Mouse (Mus musculus) mouse embryonic stem cell (cell line): Measurements from ENCODE around the gene Zfp663.

Source experiments
- in situ Hi-C, 2 experiments: fragments of 300-500 bp; cut with MboI; formaldehyde crosslinking; loops; 1 replicate in 1 of 2; 3 replicates in 1 of 2; pipeline ENCODE4 v1.14.3; 2019 to 2020; ENCODE audit warnings: low sequenced_read_pairs in 2 of 2, low pct_unique_long_range_greater_than_20kb in 1 of 2, mixed read lengths in 1 of 2; ENCODE audit not compliant: unreplicated experiment in 1 of 2

The Zfp663 gene

DNA sequence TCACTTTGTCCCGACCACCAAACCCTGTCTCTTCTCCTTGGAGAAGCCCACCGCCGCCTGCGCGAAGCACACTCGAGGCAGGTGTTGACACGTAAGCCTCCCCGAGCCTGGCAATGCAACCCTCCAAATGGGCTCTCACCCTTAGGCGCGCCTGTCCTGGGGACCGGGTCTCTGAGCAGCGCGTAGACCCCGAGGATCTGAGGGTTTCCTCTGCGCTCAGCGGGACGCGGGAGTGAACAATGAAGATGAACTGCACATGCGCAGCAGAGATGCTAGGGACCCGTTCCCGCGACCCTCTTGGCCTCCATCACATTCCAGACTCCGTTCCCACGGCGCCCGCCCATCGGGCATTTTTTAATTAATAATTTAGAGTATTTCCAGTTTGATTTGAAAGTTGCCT lies at the start of gene Zfp663:
Gene Zfp663 (minus strand): TSS at position 234 of the 400 bp plus-strand sequence.
- in situ Hi-C loops, result no loop called here

DNA sequence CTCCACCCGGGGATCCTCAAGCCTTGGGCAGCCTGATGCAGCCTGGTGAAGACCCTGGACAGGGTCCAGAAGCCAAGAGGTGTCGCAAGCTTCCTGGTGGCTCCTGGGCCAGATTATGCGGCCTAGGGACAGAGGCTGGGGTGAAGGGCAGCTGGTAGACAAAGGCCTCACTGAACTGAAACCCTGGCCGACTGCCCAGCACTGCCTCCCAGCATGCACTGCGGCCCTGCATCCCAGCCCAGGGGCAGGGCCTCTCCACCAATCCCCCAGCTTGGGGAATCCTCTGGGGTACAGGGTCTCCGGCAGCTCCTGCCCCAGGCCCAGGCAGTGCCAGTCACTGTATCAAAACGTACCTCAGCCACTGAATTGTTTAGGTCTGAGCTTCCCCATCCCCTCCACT lies 48.8 kb upstream of the Zfp663 start:
- in situ Hi-C loops, result no loop called here

DNA sequence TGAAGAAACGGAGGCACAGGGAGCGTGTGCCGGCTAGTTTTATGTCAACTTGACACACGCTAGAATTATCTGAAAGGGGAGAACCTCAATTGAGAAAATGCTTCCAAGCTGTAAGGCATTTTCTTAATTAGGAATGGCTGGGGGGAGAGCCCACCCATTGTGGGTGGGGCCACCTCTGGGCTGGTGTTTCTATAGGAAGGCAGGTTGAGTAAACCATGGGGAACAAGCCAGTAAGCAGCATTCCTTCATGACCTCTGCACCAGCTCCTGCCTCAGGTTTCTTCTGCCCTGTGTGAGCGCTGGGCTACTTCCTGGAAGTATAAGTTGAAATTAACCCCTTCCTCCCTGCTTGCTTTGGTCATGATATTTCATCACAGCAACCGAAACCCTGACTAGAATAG lies 47.3 kb upstream of the Zfp663 start:
- in situ Hi-C loops, result no loop called here

DNA sequence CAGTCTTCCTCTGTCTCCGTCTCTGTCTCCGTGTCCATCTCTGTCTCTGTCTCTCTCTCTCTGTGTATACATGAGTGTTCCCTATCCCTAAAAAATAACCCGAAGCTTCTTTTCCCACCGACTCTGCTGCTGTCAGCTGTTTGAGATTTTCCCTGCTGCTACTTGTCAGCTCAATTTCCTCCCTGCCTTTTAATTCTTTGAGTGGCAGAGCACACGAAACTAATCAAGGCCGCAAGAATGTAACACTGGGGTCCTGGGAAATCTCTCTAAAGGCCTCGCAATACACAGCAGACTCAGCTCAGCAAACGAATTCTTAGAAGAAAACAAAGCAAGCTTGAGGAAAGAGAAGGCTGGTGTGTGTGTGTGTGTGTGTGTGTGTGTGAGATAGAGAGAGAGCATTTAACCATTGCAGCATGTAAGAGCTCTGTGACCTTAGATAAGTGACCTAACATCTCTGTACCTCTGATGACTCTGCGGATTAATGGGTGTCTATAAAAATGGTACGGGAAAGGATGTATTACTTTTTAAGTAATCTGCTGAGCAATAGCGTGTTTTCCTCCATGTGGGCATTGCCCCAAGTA lies 46.7 kb upstream of the Zfp663 start:
- in situ Hi-C loops, result no loop called here

DNA sequence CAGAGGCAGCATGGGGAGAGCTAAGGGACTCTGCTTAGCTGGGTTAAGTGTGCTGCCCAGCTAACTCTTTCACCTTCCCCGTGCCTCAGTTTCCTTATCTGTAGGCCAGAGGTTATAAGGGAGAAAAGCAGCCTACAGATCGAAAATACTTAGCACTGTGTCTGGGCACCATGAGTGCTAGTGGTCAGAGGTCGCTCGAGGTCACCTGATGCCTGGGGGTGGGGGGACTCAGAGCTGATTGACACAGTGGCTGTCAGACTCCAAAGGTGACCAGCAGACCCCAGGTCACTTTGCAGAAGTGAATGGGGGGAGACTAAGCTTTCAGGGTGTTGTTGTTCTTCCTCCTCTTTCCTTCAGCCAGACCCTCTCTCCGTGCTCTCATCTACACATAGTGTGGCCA lies 45.8 kb upstream of the Zfp663 start:
- in situ Hi-C loops, result no loop called here

DNA sequence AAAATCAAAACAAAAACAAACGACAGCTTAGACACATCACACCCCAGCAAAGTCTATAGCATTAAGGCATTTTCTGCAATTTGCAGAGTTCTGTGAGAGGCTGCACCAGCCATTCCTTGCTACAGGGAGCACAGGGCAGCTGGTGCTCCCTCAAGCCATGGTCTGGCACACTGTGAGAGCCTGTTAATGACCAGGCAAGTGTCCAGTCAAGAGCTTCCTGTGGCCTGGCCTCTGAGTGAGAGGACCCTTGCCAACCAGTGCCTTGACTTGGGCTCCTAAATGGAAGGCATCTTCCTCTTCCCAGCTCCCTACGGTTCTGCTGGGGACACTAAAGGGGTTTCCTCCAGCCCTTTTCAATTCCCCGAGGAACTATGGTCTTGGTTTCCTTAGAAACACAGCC lies 45.4 kb upstream of the Zfp663 start:
- in situ Hi-C loops, result no loop called here

DNA sequence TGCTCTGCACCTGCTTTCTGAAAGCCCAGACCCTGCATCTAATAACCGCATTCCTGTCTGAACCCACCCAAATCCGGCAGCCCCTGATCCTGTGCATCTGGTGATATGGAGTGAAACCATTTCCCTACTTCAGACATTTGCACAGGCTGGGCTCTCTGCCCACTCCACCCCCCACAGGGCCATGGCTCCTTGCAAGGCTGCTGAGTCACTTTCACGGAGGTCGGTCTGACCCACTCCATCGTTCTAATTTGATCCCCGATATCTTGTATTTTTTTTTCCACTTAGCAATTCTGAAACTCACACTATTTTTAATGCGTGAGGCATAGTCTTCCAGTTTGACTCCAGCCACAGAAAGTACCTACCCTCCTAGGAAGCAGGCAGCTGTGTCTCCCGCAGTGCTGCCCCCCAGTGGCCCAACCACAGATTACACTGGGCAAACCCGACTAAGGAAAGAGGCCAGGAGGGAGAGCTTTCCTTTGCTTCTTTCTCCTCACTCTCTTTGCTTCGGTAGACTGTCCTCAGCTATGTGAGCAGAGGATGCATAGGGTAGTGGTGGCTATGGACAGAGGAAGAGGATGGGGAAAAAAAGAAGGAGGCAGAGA lies 39.3 kb upstream of the Zfp663 start:
- in situ Hi-C loops, result no loop called here

DNA sequence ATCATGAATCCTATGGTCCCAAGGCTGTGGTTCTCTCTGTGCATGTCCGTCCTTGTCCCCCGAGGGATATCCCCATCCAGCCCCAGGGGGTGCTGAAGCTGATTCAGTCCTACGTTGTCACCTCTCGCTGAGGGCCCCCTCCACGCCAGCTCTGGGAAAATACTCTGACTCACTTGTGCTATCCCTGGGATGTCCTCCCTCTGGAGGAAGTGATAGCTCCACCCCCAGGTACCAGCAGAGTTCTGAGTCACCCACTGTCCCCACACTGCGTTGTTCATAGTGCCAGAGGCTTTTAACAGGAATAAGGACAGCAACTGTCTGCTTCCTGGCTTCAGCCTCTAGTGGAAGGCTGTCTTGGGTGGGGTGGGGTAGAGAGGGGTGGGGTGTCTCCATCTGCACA lies 36.8 kb upstream of the Zfp663 start:
- in situ Hi-C loops, result no loop called here

DNA sequence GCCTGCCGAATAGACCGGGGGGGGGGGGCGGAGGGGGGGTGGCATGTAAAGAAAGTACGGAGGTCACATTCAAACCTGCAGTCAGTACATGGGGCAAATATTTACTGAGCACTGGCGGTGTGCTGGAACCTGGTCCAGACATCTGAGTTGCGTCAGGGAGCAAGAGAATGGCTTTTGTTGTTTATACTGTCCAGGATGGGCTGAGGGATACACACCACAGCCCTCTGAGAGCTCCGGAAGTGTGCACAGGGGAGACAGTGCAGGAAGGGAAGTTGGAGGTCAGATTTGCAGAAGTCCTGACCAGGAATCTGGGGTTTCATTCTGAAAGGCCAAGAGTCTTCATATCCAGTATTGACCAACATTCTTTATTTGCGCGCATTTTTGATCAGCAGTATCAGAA lies 36.4 kb upstream of the Zfp663 start:
- in situ Hi-C loops, result no loop called here

DNA sequence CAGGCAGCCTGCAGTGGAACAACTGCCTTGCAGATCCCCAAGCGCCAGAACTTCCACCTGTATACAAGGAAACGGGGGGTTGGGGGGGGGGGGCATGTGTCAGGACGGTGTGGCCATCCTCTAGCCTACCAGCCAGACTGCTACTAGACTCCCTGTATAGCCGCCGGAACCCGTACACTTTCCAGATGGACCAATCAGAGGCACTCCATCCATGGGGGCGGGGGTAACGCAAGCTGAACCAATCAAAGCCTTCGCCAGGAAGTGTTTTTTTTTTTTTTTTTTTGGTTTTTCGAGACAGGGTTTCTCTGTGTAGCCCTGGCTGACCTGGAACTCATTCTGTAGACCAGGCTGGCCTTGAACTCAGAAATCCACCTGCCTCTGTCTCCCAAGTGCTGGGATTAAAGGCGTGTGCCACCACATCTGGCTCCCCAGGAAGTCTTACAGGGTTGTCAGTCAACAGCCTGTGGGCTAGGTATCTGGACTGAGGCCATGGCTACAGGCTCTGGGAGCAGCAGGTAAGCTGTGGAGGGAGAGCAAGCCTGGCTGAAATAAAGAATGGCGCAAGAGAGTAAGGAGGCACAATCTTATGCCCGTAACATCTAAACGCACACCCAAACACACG lies 29.7 kb upstream of the Zfp663 start:
- in situ Hi-C loops, result no loop called here

DNA sequence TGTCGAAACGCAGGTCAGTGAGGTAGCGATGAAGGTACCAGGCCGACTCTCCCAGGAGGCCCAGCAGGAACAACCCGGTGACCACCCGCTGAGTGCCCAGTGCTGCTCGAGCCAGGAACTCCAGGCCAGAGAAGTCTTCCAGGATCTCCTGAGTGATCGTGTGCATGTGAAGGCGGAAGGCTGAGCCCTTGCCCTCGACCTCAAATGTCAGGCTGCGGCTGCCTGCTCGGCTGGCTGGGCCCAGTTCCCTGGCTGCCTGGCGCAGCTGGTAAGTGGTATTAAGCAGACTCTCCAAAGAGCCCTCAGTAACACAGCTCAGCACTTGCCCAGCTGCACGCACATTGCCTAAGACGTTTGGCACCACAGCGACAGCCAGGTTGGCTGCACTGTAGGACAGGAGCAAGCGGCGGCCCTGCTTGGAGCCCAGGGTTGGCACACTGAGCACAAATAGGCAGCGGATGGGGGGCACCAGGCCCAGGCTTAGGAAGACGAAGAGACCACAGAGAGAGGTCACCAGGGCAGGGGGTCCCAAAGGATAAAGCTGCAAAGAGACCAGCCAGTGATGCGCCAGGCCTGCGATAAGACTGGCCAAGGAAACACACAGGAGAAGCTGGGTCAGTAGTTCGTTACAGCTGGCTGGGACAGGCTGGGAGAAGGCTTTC lies 29.1 kb upstream of the Zfp663 start:
- in situ Hi-C loops, result no loop called here

DNA sequence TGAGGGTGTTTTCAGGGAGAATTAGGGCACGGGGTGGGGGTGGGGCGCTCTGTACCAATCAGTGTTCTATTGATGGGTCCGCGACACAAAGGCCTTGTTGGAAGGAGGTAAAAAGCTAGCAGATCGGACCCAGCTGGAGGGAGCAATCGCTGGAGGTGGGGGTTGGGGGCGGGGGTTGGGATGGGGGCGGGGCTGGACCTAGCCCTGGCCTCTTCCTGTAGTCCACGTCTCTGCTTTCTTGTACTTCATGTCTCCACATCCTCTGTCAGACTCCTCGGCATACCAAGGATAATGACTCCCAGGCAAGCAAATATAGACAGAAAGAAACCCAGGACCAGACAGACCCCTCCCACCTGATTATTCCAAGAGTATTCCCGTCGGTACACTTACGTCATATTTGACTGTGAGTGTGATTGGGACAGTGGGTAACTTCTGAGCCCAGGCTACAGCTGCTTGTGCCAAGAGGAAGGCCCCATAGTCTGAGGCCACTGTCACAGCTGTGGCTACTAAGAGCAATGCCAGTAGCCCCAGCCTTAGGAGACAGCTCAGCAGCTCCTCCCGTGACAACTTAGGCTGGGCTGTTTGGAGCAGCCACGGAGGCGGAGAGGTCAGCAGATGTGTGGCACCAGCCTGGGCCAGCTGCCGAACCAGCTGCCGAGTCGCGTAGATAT lies 28.4 kb upstream of the Zfp663 start:
- in situ Hi-C loops, result no loop called here

DNA sequence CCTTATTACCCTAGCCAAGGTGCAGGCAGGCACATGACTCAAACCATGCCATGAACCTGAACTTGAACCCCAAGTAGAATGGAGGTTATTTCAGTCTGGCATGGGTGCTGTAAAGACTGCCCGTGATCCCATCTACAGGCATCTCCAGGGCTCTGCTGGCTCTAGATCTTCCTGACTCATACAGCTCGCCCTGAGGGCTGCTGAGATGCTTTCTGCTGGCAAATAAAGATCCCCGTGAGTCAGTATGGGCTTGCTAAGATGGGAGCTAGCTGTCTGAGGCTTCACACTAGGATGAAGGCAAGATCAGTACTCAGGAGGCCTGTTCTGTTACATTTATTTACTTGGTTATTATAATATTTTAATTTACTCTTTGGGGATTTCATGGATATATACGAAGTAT lies 23.6 kb upstream of the Zfp663 start:
- in situ Hi-C loops, result no loop called here

DNA sequence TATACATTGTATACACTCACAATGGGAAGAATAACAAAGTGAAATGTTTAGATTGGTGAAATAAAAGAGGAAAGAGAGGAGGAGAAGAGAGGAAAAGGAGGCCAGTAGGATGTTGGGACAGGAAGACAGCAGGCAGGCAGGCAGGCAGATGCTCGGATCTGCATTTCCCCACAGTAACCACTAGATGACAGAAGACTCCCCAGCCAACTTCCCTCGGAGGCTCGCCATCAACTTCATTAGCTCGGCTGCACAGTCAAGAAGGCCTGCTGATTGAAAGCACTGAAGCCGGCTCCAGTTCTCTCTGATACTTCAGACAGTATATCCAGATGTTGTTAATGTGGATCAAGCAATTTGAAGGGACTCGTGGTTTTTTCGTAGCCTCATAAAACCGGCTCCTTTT lies 23.0 kb upstream of the Zfp663 start:
- in situ Hi-C loops, result no loop called here

DNA sequence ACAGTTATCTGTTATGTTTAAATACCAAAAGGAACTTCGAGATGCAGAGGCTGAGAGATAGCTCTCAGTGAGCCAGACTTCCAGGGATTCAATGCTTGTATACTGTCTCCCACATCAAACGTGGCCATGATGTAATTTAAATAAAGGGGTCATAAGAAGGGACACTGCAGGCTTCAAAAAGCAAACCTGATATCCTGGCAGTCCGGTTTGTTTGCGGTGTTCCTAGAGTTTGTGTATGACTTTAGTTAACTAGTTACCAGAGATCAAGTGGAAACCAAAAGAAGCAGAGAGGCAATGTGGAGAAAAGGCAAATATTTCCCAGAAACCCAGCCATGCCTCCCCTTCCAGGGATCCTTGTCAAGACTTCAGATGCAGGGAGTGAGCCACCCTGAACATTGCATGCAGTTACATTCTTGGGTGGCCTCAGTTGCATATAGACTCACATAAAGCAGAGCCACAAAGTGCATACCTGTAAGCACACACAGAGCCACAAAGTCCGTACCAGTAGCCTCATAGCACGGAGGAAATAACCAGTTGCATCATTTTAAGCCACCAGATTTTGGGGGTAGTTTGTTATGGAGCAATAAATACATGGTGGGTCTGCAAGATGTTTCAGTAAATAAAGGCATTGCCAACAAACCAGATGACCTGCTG lies 20.9 kb upstream of the Zfp663 start:
- in situ Hi-C loops, result no loop called here

DNA sequence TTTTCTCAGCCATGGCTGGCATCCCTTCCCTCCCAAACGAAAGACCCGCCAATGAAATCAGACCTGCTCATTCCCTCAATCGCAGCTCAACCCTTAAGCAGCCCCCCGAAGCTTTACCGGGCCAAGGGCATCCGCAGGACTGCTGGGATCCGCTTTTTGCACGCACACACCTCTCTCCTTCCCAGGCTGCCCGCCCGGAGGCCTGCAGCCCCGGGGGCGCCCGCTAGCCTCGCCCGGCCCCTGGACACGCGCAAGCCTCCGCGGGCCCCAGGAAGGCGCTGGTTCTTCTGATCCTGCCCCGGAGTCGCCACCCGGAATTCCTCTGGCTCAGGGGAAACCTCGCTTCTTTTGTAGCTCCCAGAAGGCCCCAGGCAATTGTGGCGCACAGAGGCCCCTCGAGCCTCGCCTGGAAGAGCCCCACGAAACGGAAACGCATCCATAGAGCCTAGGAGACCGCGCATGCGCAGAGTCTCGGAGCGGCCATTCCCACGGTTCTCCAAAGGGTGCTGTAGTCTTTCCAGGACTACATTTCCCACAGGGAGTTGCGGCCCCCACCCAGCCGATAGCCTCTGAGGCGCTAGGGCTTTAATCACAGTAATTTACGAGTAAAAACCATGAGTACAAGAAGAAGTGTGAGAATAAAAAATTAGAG lies 19.4 kb upstream of the Zfp663 start, which contains the start of gene Zfp334:
Gene Zfp334 (minus strand): TSS at position 416 of the 652 bp plus-strand sequence.
- in situ Hi-C loops, result no loop called here

DNA sequence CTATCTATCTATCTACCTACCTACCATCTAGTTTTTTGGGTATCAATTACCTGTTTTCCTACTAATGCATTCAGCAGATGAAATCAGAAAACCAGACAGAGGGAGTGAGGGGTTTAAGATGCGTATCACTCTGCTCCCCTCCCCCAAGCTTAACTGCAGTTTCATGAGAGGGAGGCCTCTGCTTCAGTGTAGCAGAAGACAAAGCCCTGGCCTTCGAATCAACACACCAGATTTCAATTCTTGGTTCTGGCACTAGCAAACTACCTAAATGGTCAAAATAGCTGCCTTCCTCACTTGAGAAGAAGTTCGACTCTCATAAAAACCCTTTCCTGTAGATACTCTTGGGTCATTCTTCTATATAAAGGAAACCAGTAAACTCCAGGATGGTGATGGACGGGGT lies 18.8 kb upstream of the Zfp663 start:
- in situ Hi-C loops, result no loop called here

DNA sequence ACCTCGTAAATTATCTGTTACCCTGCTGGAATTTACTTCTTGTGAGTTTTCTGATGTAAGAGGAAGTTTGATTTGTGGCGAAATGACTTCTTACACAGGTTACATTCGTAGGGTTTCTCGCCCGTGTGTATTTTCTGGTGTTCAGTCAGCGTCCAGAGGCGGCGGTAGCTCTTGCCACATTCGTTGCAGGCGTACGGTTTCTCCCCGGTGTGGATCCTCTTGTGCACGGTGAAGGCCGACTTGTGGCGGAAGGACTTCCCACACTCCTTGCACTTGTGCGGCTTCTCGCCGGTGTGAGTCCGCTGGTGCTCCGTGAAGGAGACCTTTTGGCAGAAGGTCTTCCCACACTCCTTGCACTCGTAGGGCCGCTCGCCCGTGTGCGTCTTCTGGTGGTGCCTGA lies 11.5 kb upstream of the Zfp663 start:
- in situ Hi-C loops, result no loop called here
